Mouse (Mus musculus) heart, postnatal 0 days (tissue): ENCODE measurements around the gene Aplnr. TPM values are rescaled to one million over a fixed set of nuclear protein-coding genes. Genes with fewer than 3 reads are reported as not detected.

Source experiments
- ATAC-seq: fragments of 200-750 bp; cut with Nextera tagmentation; 2 replicates; pipeline ENCODE4 v1.8.0; 2017; ENCODE audit warnings: low read depth, moderate number of reproducible peaks, moderate library complexity; ENCODE audit not compliant: insufficient read depth
- DNase-seq: peaks from one replicate; pipeline ENCODE4 v3.0.0-alpha.2; 2016; ENCODE audit warnings: low spot score
- H3K27ac ChIP-seq: fragments of 300-500 bp; sonication (generic); 2 replicates; pipeline ENCODE4 v1.5.1; 2014; ENCODE audit warnings: low read depth, mild to moderate bottlenecking
- H3K27me3 ChIP-seq: fragments of 300-500 bp; sonication (generic); 2 replicates; pipeline ENCODE4 v1.6.1; 2014; ENCODE audit warnings: low read length, mixed read lengths; ENCODE audit not compliant: control insufficient read depth, insufficient read depth
- H3K36me3 ChIP-seq: fragments of 300-500 bp; sonication (generic); replicated peaks from 2 replicates; pipeline ENCODE4 v1.6.1; 2014; ENCODE audit warnings: low read length, mixed read lengths; ENCODE audit not compliant: control insufficient read depth, insufficient read depth
- H3K4me1 ChIP-seq: fragments of 300-500 bp; sonication (generic); 2 replicates; pipeline ENCODE4 v1.6.1; 2014; ENCODE audit warnings: antibody characterized with exemption; ENCODE audit not compliant: control insufficient read depth, insufficient read depth
- H3K4me2 ChIP-seq: fragments of 300-500 bp; sonication (generic); 2 replicates; pipeline ENCODE4 v1.6.1; 2014; ENCODE audit warnings: low read depth, mild to moderate bottlenecking, low read length, moderate library complexity
- H3K4me3 ChIP-seq: fragments of 300-500 bp; sonication (generic); 2 replicates; pipeline ENCODE4 v1.5.1; 2014; ENCODE audit warnings: low read depth, low read length
- H3K9ac ChIP-seq: fragments of 300-500 bp; sonication (generic); replicated peaks from 2 replicates; pipeline ENCODE4 v1.6.1; 2014; ENCODE audit warnings: low read depth, low read length, mixed read lengths
- H3K9me3 ChIP-seq: fragments of 300-500 bp; sonication (generic); replicated peaks from 2 replicates; pipeline ENCODE4 v1.6.1; 2016; ENCODE audit warnings: low read length; ENCODE audit not compliant: control insufficient read depth
- CTCF ChIP-seq: IDR thresholded peaks from 2 replicates; pipeline ENCODE4 v1.5.1; 2016; ENCODE audit warnings: antibody characterized with exemption, control low read depth, low read depth
- EP300 ChIP-seq: IDR thresholded peaks from 2 replicates; pipeline ENCODE4 v1.6.1; 2016; ENCODE audit warnings: antibody characterized with exemption, low read depth
- WGBS: fragments of 180-500 bp; shearing (Covaris S2); extraction: QIAGEN DNeasy Blood & Tissue Kit; methylation state at CpG from one replicate; pipeline ENCODE4 v1.1.7; 2014; 5-methylcytosine and 5-hydroxymethylcytosine counted together
- polyA plus RNA-seq: library from polyadenylated mRNA; unstranded; fragments of >200 nt; fragmentation: Nextera tagmentation; extraction: Ambion mirVana; gene quantifications from 2 replicates; pipeline ENCODE4 v1.2.1, GENCODE M21; 2015
- total RNA-seq: library from RNA; depleted of rRNA; stranded (reverse); fragments of >200 nt; gene quantifications from 2 replicates; pipeline ENCODE4 v1.2.3, GENCODE M21; 2014; ENCODE audit warnings: low replicate concordance; rRNA removed

Gene Aplnr
- total and polyA plus RNA-seq, 2 experiments from 2014 or later: 47.7 to 59.0 TPM

GRCm38 (mm10) chr2:85172071-85172762, 36.2 kb downstream of the Aplnr start:
- Histone ChIP-seq H3K27me3 (no peaks in the 10 kb centered on the region), H3K36me3 (no peaks in the 10 kb centered on the region), H3K4me3 (no peak overlapping the region), H3K4me1 (0 out of 2 replicates have a peak, but pooled peaks cover 4% of the 10 kb centered on the region), H3K9ac (no peak overlapping the region), H3K27ac (peak overlapping the region; percentile 25; the same call in 1 of the 2 replicates), H3K4me2 (no peak overlapping the region), H3K9me3 (no peaks in the 10 kb centered on the region)
- TF ChIP-seq EP300 (no peak), CTCF (no peak)
- 21% methylated on average over 3 of the region's 3 CpGs for WGBS
- DNase-seq (peak; percentile 39), ATAC-seq (peak; percentile 47; the same call in 1 of the 2 replicates)

- H3K9me3 ChIP-seq: no peaks in the 10 kb centered on the region
- no peak for DNase-seq
- ATAC-seq: no peak
- H3K4me1 ChIP-seq: 0 out of 2 replicates have a peak, but pooled peaks cover 4% of the 10 kb centered on the region
- H3K27me3 ChIP-seq: no peaks in the 10 kb centered on the region
- no peak overlapping the region for H3K4me3 ChIP-seq
- no peak overlapping the region for H3K4me2 ChIP-seq
- H3K27ac ChIP-seq: 0 out of 2 replicates have a peak overlapping the region, but pooled peaks have one; percentile 15
- H3K36me3 ChIP-seq: no peaks in the 10 kb centered on the region
- no peak overlapping the region for H3K9ac ChIP-seq
- TF ChIP-seq EP300 (no peak), CTCF (no peak)
- 34% methylated on average over 2 of the region's 2 CpGs for WGBS
These were observed 36.7 kb downstream of the Aplnr start for GRCm38 (mm10) chr2:85172763-85173103.

GRCm38 (mm10) chr2:85173545-85173944, 37.5 kb downstream of the Aplnr start:
- DNase-seq (no peak), ATAC-seq (no peak)
- 85% methylated on average over 6 of the region's 6 CpGs for WGBS
- no peak overlapping the region for H3K4me3 ChIP-seq
- no peaks in the 10 kb centered on the region for H3K27me3 ChIP-seq
- H3K4me2 ChIP-seq: no peak overlapping the region
- no peaks in the 10 kb centered on the region for H3K9me3 ChIP-seq
- H3K27ac ChIP-seq: no peak overlapping the region
- no peak for TF ChIP-seq EP300
- no peak for TF ChIP-seq CTCF
- H3K9ac ChIP-seq: no peak overlapping the region
- 0 out of 2 replicates have a peak, but pooled peaks cover 4% of the 10 kb centered on the region for H3K4me1 ChIP-seq
- no peaks in the 10 kb centered on the region for H3K36me3 ChIP-seq

GRCm38 (mm10) chr2:85178139-85178800, 42.2 kb downstream of the Aplnr start:
- Histone ChIP-seq H3K9me3 (no peaks in the 10 kb centered on the region), H3K4me1 (no peaks in the 10 kb centered on the region), H3K36me3 (no peaks in the 10 kb centered on the region), H3K27ac (0 out of 2 replicates have a peak overlapping the region, but pooled peaks have one; percentile 4), H3K27me3 (no peaks in the 10 kb centered on the region), H3K4me2 (no peak overlapping the region), H3K4me3 (no peak overlapping the region), H3K9ac (no peak overlapping the region)
- DNase-seq (no peak), ATAC-seq (0 out of 2 replicates have a peak, but pooled peaks have one; percentile 27)
- WGBS: 50% methylated on average over 4 of the region's 4 CpGs
- TF ChIP-seq EP300: peak; percentile 66
- no peak for TF ChIP-seq CTCF

- DNase-seq: no peak
- 75% methylated on average over 6 of the region's 6 CpGs for WGBS
These were observed 51.6 kb downstream of the Aplnr start for GRCm38 (mm10) chr2:85187582-85188151.

More at GRCm38 (mm10) chr2:85187582-85188151, 51.6 kb downstream of the Aplnr start:
- no peaks in the 10 kb centered on the region for H3K9me3 ChIP-seq
- no peaks in the 10 kb centered on the region for H3K27me3 ChIP-seq
- H3K4me3 ChIP-seq: no peak overlapping the region
- no peak overlapping the region for H3K4me2 ChIP-seq
- no peak overlapping the region for H3K27ac ChIP-seq
- H3K4me1 ChIP-seq: no peaks in the 10 kb centered on the region
- TF ChIP-seq EP300 (no peak), CTCF (no peak)
- no peaks in the 10 kb centered on the region for H3K36me3 ChIP-seq
- ATAC-seq: no peak
- no peak overlapping the region for H3K9ac ChIP-seq

Other genes starting within 250 kb of the Aplnr start
- 1.6 and 9.2 TPM in 2 replicates for gene Rtn4rl2, start 249.5 kb upstream of the Aplnr start, total RNA-seq
- gene Rtn4rl2, start 249.5 kb upstream of the Aplnr start, polyA plus RNA-seq: 0.91 and 1.1 TPM in 2 replicates
- 101 and 140 TPM in 2 replicates for gene Slc43a3, start 199.6 kb upstream of the Aplnr start, total RNA-seq
- 43.0 and 43.5 TPM in 2 replicates for gene Slc43a3, start 199.6 kb upstream of the Aplnr start, polyA plus RNA-seq
- not detected in 2 replicates for gene Prg2, start 155.8 kb upstream of the Aplnr start, total RNA-seq
- gene Prg2, start 155.8 kb upstream of the Aplnr start, polyA plus RNA-seq: not detected in 2 replicates
- not detected in 2 replicates for gene Prg3, start 148.0 kb upstream of the Aplnr start, total RNA-seq
- gene Prg3, start 148.0 kb upstream of the Aplnr start, polyA plus RNA-seq: not detected in 2 replicates
- gene Ssrp1, start 99.0 kb upstream of the Aplnr start, total RNA-seq: 106 and 115 TPM in 2 replicates
- 60.3 and 63.7 TPM in 2 replicates for gene Ssrp1, start 99.0 kb upstream of the Aplnr start, polyA plus RNA-seq
- not detected in 2 replicates for gene P2rx3, start 98.8 kb upstream of the Aplnr start, total RNA-seq
- 0.21 and 0.23 TPM in 2 replicates for gene P2rx3, start 98.8 kb upstream of the Aplnr start, polyA plus RNA-seq
- 40.5 and 69.5 TPM in 2 replicates for gene Tnks1bp1, start 88.2 kb upstream of the Aplnr start, total RNA-seq
- gene Tnks1bp1, start 88.2 kb upstream of the Aplnr start, polyA plus RNA-seq: 15.4 and 17.7 TPM in 2 replicates
- gene Lrrc55, start 61.0 kb downstream of the Aplnr start, total RNA-seq: 0.35 and 0.38 TPM in 2 replicates
- gene Lrrc55, start 61.0 kb downstream of the Aplnr start, polyA plus RNA-seq: 0.40 and 0.52 TPM in 2 replicates
- gene Olfr987, start 203.1 kb downstream of the Aplnr start, total RNA-seq: not detected in 2 replicates
- gene Olfr987, start 203.1 kb downstream of the Aplnr start, polyA plus RNA-seq: not detected in 2 replicates
- not detected in 2 replicates for gene Olfr988, start 227.0 kb downstream of the Aplnr start, total RNA-seq
- not detected in 2 replicates for gene Olfr988, start 227.0 kb downstream of the Aplnr start, polyA plus RNA-seq